Mouse (Mus musculus) ES-Bruce4 (cell line): Measurements from ENCODE around the gene Ppargc1a. TPM values are rescaled to one million over a fixed set of nuclear protein-coding genes. Genes with fewer than 3 reads are reported as not detected.

Experiments used
- H3K27ac ChIP-seq: 2 replicates; pipeline ENCODE4 v1.5.1; 2012; ENCODE audit warnings: low read length, inconsistent platforms; ENCODE audit not compliant: insufficient read depth
- H3K27me3 ChIP-seq: 2 replicates; pipeline ENCODE4 v1.6.1; 2012; ENCODE audit warnings: mild to moderate bottlenecking, low read length, inconsistent platforms; ENCODE audit not compliant: control insufficient read depth, poor library complexity, insufficient read depth, severe bottlenecking
- H3K36me3 ChIP-seq: 2 replicates; pipeline ENCODE4 v1.6.1; 2012; ENCODE audit warnings: inconsistent platforms, mild to moderate bottlenecking, low read length, moderate library complexity; ENCODE audit not compliant: control insufficient read depth, poor library complexity, insufficient read depth, severe bottlenecking
- H3K4me1 ChIP-seq: one replicate; pipeline ENCODE4 v1.8.1; 2011; ENCODE audit warnings: low read length; ENCODE audit not compliant: control insufficient read depth, insufficient read depth
- H3K4me3 ChIP-seq: 2 replicates; pipeline ENCODE4 v1.5.1; 2011; ENCODE audit warnings: low read depth, mild to moderate bottlenecking, low read length
- H3K9ac ChIP-seq: 2 replicates; pipeline ENCODE4 v1.6.1; 2012; ENCODE audit warnings: low read depth, mild to moderate bottlenecking, inconsistent platforms; ENCODE audit not compliant: poor library complexity, severe bottlenecking
- H3K9me3 ChIP-seq: replicated peaks from 2 replicates; pipeline ENCODE4 v1.6.1; 2012; ENCODE audit warnings: mild to moderate bottlenecking, low read length, inconsistent platforms; ENCODE audit not compliant: control insufficient read depth, poor library complexity, insufficient read depth, severe bottlenecking
- CTCF ChIP-seq: IDR thresholded peaks from one replicate; pipeline ENCODE4 v1.8.1; 2011; ENCODE audit warnings: low read depth, low read length
- EP300 ChIP-seq: IDR thresholded peaks from 2 replicates; pipeline ENCODE4 v1.6.1; 2011; ENCODE audit warnings: low read depth, low read length; ENCODE audit not compliant: insufficient read depth
- POLR2A ChIP-seq: IDR thresholded peaks from one replicate; pipeline ENCODE4 v1.8.1; 2011; ENCODE audit warnings: low read length; ENCODE audit not compliant: insufficient read depth
- polyA plus RNA-seq: library from polyadenylated mRNA; stranded (reverse); fragments of >200 nt; gene quantifications from 2 replicates; pipeline ENCODE4 v1.2.4, GENCODE M21; 2011; ENCODE audit warnings: low read depth; ENCODE audit not compliant: missing spikeins, insufficient read depth, insufficient read length

Gene Ppargc1a
- polyA plus RNA-seq, 1 experiment: not detected

- no peak overlapping the region for H3K27ac ChIP-seq
- TF ChIP-seq CTCF (no peak), POLR2A (no peak), EP300 (no peak)
- no peak overlapping the region for H3K4me3 ChIP-seq
- H3K36me3 ChIP-seq: no peaks in the 10 kb centered on the region
- H3K27me3 ChIP-seq: no peaks in the 10 kb centered on the region
- no peaks in the 10 kb centered on the region for H3K4me1 ChIP-seq
- H3K9ac ChIP-seq: no peak overlapping the region
- no peaks in the 10 kb centered on the region for H3K9me3 ChIP-seq
Measured at GRCm38 (mm10) chr5:51479859-51480258, 87.7 kb downstream of the Ppargc1a start.

GRCm38 (mm10) chr5:51479456-51479855 is 88.1 kb downstream of the Ppargc1a start:
- no peak overlapping the region for H3K27ac ChIP-seq
- H3K36me3 ChIP-seq: no peaks in the 10 kb centered on the region
- TF ChIP-seq CTCF (no peak), EP300 (no peak), POLR2A (no peak)
- no peaks in the 10 kb centered on the region for H3K27me3 ChIP-seq
- no peaks in the 10 kb centered on the region for H3K9me3 ChIP-seq
- no peaks in the 10 kb centered on the region for H3K4me1 ChIP-seq
- no peak overlapping the region for H3K4me3 ChIP-seq
- no peak overlapping the region for H3K9ac ChIP-seq

GRCm38 (mm10) chr5:51478319-51478994 is 89.1 kb downstream of the Ppargc1a start:
- Histone ChIP-seq H3K36me3 (no peaks in the 10 kb centered on the region), H3K9me3 (no peaks in the 10 kb centered on the region), H3K4me1 (no peaks in the 10 kb centered on the region), H3K9ac (no peak overlapping the region), H3K4me3 (no peak overlapping the region), H3K27ac (no peak overlapping the region), H3K27me3 (no peaks in the 10 kb centered on the region)
- TF ChIP-seq EP300 (no peak), POLR2A (no peak), CTCF (no peak)

- no peaks in the 10 kb centered on the region for H3K4me1 ChIP-seq
- H3K9me3 ChIP-seq: no peaks in the 10 kb centered on the region
Measured at GRCm38 (mm10) chr5:51477140-51477539, 90.4 kb downstream of the Ppargc1a start.

GRCm38 (mm10) chr5:51475034-51475541 is 92.4 kb downstream of the Ppargc1a start:
- Histone ChIP-seq H3K9ac (no peak overlapping the region), H3K36me3 (no peaks in the 10 kb centered on the region), H3K27me3 (no peaks in the 10 kb centered on the region), H3K9me3 (no peaks in the 10 kb centered on the region), H3K4me1 (no peaks in the 10 kb centered on the region), H3K27ac (no peak overlapping the region), H3K4me3 (no peak overlapping the region)
- TF ChIP-seq POLR2A (no peak), CTCF (no peak), EP300 (no peak)

More at GRCm38 (mm10) chr5:51477140-51477539, 90.4 kb downstream of the Ppargc1a start:
- TF ChIP-seq POLR2A (no peak), CTCF (no peak), EP300 (no peak)
- Histone ChIP-seq H3K4me3 (no peak overlapping the region), H3K36me3 (no peaks in the 10 kb centered on the region), H3K27ac (no peak overlapping the region), H3K27me3 (no peaks in the 10 kb centered on the region), H3K9ac (no peak overlapping the region)

GRCm38 (mm10) chr5:51471614-51472013 is 95.9 kb downstream of the Ppargc1a start:
- no peak overlapping the region for H3K9ac ChIP-seq
- H3K27me3 ChIP-seq: no peaks in the 10 kb centered on the region
- no peaks in the 10 kb centered on the region for H3K9me3 ChIP-seq
- H3K4me3 ChIP-seq: no peak overlapping the region
- no peaks in the 10 kb centered on the region for H3K36me3 ChIP-seq
- TF ChIP-seq POLR2A: no peak
- no peak for TF ChIP-seq CTCF
- TF ChIP-seq EP300: no peak
- no peaks in the 10 kb centered on the region for H3K4me1 ChIP-seq
- no peak overlapping the region for H3K27ac ChIP-seq
